Mouse (Mus musculus): ENCODE measurements around the gene Fkbpl. TPM values are rescaled to one million over a fixed set of nuclear protein-coding genes. Genes with fewer than 3 reads are reported as not detected.

The Fkbpl gene
- polyA plus RNA-seq, 1 experiment from 2014 or later, result 17.1 TPM

DNA sequence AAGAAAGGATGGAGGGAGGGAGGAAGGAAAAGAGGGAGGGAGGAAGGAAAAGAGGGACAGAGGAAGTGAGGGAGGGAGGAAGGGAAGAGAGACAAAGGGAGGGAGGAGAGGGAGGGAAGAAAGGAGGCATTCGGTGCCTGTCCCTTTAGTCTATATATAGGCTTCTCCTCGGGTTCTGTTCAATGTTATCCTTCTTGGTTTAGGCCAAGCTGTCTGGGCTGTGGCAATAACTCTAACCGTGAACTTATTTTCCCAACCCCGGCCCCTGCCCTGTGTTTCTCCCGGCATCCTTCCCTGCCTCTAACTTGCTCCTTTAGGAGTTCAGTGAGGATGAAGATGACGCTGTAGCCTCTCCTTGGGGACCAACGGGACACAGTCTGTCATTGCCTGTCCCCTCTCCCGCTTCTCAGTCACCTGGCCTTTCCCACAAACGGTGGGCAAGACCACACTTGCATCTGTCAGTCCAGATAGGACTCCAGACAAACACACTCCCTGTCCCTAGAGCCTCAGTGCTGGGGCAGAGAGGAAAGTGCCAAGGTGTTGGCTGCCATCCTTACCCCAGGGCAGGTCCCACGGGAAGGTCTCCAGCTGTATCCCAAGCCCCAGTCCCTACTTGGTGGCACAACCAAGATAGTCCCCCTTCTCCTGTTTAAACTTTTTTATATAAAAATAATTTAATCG lies 30.1 kb downstream of the Fkbpl start:
- H3K27ac ChIP-seq (replicated peaks), result no peak overlapping the region
- no peak overlapping the region for H3K4me2 ChIP-seq
- no peak for ATAC-seq (ENCODE audit: low read depth)
- no peak overlapping the region for H3K4me3 ChIP-seq
- no peak overlapping the region for H3K9ac ChIP-seq
- WGBS, result 72% methylated on average over 11 of the region's 11 CpGs
- no peaks in the 10 kb centered on the region for H3K36me3 ChIP-seq
- peaks cover 73% of the 10 kb centered on the region for H3K27me3 ChIP-seq
- no peaks in the 10 kb centered on the region for H3K9me3 ChIP-seq
- H3K4me1 ChIP-seq (replicated peaks), result peaks cover 17% of the 10 kb centered on the region

DNA sequence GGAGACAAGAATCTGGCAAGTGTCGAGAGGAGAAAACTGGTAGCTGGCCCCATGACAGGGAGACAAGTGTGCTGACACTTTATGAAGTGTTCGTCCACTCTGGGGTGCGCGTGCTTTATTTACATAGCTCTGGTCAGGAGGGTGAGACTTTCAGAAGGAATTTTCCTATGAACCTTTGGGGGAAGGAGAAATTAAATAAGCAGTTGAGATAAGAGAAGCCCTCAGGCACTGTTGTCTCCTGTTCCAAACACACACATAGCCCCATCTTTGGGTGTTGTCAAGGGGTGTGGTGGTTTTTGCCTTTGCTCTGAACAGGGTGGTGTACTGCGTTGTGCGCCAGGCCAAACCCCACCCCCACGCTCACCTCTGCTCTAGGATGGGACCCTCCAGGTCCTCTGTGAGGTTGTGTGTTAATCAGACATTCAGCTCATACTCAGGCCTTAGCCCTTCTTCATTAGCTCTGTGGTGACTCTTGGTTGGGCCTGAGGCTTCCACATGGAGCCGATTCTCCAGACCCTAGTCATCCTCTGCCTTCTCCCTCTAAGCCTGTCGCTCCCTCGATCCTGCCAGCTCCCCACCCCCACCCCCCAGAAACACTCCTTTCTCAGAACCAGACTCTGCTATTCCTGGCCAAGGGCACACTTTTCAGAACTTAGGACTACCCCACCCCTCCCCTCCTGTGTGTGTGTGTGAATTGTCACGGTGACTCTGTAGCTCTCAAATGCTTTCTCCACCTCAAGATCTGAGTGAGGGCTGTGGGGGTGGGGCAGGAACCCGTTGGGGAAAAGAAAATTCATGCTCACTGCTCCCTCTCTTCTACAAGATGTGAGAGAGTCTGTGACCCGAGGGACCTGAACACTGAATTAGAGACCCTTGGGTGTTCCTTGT lies 30.9 kb downstream of the Fkbpl start:
- peaks cover 17% of the 10 kb centered on the region for H3K4me1 ChIP-seq (replicated peaks)
- H3K4me3 ChIP-seq, result no peak overlapping the region
- peaks cover 71% of the 10 kb centered on the region for H3K27me3 ChIP-seq
- H3K27ac ChIP-seq (replicated peaks), result no peak overlapping the region
- no peak for ATAC-seq (ENCODE audit: low read depth)
- no peaks in the 10 kb centered on the region for H3K9me3 ChIP-seq
- WGBS, result 72% methylated on average over 13 of the region's 13 CpGs
- H3K9ac ChIP-seq, result no peak overlapping the region
- no peak overlapping the region for H3K4me2 ChIP-seq
- no peaks in the 10 kb centered on the region for H3K36me3 ChIP-seq

DNA sequence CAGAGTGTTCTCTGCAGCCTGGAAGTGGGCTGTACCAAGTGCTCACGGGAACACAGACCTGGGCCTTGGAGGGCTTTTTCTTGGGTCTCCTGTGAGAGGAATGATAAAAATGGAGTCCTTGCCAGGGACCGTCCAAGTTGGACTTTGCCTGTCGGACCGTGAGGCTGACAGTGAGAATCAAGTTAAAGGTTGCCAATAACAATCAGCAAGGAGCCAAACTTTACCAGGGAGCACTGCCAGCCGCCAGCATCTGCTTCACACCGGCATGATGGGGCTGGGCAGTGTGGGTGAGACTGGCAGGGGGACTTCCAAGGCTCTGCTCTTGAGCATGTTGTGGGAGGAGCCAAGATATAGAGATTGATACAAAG lies 31.5 kb downstream of the Fkbpl start:
- WGBS, result 80% methylated on average over 6 of the region's 6 CpGs
- H3K4me1 ChIP-seq (replicated peaks), result peaks cover 16% of the 10 kb centered on the region
- no peak for ATAC-seq (ENCODE audit: low read depth)
- H3K27me3 ChIP-seq, result peaks cover 64% of the 10 kb centered on the region
- H3K9ac ChIP-seq, result no peak overlapping the region
- no peak overlapping the region for H3K4me2 ChIP-seq
- no peaks in the 10 kb centered on the region for H3K36me3 ChIP-seq
- no peak overlapping the region for H3K27ac ChIP-seq (replicated peaks)
- no peak overlapping the region for H3K4me3 ChIP-seq
- no peaks in the 10 kb centered on the region for H3K9me3 ChIP-seq

DNA sequence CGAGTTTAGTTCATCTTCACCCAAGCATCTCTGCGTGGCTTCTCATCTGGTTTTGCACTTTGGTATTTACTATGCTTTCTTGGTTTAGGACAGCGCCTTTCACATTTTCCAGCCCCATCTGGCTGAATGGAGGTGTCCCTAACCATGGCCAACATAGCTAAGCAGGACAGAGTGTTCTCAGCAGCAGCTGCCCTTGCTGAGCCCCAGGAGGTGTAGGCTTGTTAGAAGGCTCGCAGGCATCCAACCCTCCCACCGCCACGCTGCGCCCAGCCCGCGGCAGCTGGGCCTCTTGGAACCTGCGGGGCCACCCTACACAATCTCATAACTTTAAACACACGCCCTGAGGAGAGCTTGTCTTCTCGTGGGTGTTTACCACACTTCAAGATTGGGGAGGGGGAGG lies 32.1 kb downstream of the Fkbpl start:
- H3K36me3 ChIP-seq, result no peaks in the 10 kb centered on the region
- 78% methylated on average over 12 of the region's 12 CpGs for WGBS
- no peak overlapping the region for H3K4me2 ChIP-seq
- H3K4me3 ChIP-seq, result no peak overlapping the region
- H3K27ac ChIP-seq (replicated peaks), result no peak overlapping the region
- no peak overlapping the region for H3K9ac ChIP-seq
- H3K9me3 ChIP-seq, result no peaks in the 10 kb centered on the region
- no peak for ATAC-seq (ENCODE audit: low read depth)
- peaks cover 10% of the 10 kb centered on the region for H3K4me1 ChIP-seq (replicated peaks)
- H3K27me3 ChIP-seq, result peaks cover 59% of the 10 kb centered on the region

DNA sequence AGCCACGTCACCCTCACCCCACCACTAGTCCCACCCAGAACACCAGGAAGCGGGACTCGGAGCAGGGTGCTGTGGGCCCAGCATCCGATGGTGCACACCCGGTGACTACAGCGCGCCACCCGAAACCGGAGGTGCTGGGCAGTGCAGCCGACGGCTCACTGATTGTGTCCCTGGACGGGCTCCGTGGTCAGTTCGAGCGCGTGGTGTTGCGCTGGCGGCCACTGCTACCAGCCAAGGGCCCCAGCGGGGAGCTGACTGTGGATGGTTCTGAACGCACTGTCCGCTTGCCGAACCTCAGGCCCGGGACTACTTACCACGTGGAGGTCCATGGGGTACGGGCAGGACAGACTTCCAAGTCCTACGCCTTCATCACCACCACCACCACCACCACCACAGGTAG lies 35.6 kb downstream of the Fkbpl start:
- no peaks in the 10 kb centered on the region for H3K36me3 ChIP-seq
- H3K27me3 ChIP-seq, result peaks cover 25% of the 10 kb centered on the region
- H3K9me3 ChIP-seq, result no peaks in the 10 kb centered on the region
- no peak overlapping the region for H3K27ac ChIP-seq (replicated peaks)
- H3K4me2 ChIP-seq, result no peak overlapping the region
- H3K9ac ChIP-seq, result no peak overlapping the region
- peaks cover 19% of the 10 kb centered on the region; the same call in 1 of the 2 replicates for H3K4me1 ChIP-seq (replicated peaks)
- WGBS, result 85% methylated on average over 26 of the region's 26 CpGs
- H3K4me3 ChIP-seq, result no peak overlapping the region
- no peak for ATAC-seq (ENCODE audit: low read depth)

DNA sequence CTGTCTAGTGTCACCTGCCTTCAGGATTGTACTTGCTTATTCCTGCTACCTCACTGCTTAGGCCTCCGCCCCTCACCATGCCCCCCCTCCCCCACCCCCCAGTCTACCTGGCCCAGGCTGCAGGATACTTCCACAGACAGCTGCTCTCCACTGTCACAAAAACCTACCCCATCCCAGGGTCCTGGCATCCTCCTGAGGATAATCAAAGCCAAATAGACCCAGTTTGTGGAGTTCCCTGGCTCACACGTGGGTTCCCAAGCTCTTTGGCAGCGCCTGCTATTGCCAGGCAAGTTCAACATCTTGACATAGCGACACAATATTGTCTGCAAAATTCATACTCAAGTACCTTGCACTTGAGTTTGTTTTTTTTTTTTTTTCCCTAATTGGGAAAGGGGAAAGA lies 36.1 kb downstream of the Fkbpl start:
- ATAC-seq (ENCODE audit: low read depth), result no peak
- Histone ChIP-seq H3K4me2 (no peak overlapping the region), H3K27me3 (peaks cover 21% of the 10 kb centered on the region), H3K27ac (replicated peaks) (no peak overlapping the region), H3K4me1 (replicated peaks) (peaks cover 19% of the 10 kb centered on the region; the same call in 1 of the 2 replicates), H3K4me3 (no peak overlapping the region), H3K9ac (no peak overlapping the region), H3K36me3 (no peaks in the 10 kb centered on the region), H3K9me3 (no peaks in the 10 kb centered on the region)
- WGBS, result 81% methylated on average over 4 of the region's 4 CpGs

DNA sequence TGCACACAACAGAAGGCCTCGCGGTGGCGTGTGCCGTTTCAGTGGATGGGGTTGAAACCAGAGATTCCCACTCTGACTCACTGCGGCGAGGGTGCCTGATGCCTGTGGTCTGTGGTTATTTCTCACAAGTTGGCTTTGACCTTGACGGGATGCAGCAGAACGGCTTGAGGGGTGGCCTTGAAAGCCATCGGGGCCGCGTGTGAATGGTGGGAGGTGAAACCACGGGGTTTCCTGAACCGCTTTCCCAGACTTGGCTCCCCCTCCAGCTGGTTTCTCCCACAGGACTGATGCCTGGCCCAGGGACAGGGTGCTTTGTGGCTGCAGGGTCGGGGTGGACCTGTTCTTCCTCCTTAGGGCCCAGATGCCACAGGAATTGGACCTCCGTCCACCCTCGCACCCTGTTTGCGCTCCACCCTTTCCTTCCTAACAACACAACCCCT lies 36.6 kb downstream of the Fkbpl start:
- H3K9ac ChIP-seq, result no peak overlapping the region
- 79% methylated on average over 17 of the region's 17 CpGs for WGBS
- H3K4me3 ChIP-seq, result no peak overlapping the region

DNA sequence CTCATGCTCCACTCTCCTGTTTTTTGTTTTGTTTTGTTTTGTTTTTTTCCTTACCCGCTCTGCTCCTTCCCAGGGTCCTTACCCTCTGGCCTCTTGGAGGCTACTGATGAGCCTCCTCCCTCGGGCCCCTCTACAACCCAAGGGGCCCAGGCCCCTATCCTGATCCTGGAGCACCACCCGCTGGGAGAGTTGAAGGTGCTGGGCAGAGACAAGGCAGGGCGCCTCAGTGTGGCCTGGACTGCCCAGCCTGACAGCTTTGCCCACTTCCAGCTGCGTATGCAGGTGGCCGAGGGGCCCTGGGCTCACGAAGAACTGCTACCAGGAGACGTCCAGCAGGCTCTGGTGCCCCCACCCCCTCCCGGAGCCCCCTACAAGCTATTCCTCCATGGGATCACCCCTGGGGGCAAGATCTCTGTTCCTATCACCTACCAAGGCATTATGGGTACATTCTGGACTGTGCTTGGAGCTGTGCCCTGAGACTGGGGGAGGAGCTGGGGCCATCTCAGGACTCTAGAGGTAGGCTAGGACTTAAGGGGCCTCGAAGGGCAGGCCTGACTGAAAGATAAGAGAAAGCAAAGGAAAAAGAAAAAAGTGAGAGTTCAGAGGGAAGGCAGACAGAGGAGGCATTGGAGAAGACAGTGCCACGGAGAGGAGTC lies 37.4 kb downstream of the Fkbpl start:
- 79% methylated on average over 11 of the region's 11 CpGs for WGBS
- H3K9me3 ChIP-seq, result no peaks in the 10 kb centered on the region
- no peak overlapping the region for H3K4me3 ChIP-seq
- H3K4me2 ChIP-seq, result no peak overlapping the region
- peaks cover 19% of the 10 kb centered on the region; the same call in 1 of the 2 replicates for H3K4me1 ChIP-seq (replicated peaks)
- no peak for ATAC-seq (ENCODE audit: low read depth)
- no peak overlapping the region for H3K9ac ChIP-seq
- H3K36me3 ChIP-seq, result no peaks in the 10 kb centered on the region
- peaks cover 15% of the 10 kb centered on the region for H3K27me3 ChIP-seq
- H3K27ac ChIP-seq (replicated peaks), result no peak overlapping the region

More for the DNA sequence above, 36.6 kb downstream of the Fkbpl start:
- peaks cover 19% of the 10 kb centered on the region; the same call in 1 of the 2 replicates for H3K4me1 ChIP-seq (replicated peaks)
- H3K27me3 ChIP-seq, result peaks cover 16% of the 10 kb centered on the region
- no peaks in the 10 kb centered on the region for H3K36me3 ChIP-seq
- ATAC-seq (ENCODE audit: low read depth), result no peak
- no peaks in the 10 kb centered on the region for H3K9me3 ChIP-seq
- H3K4me2 ChIP-seq, result no peak overlapping the region
- no peak overlapping the region for H3K27ac ChIP-seq (replicated peaks)

DNA sequence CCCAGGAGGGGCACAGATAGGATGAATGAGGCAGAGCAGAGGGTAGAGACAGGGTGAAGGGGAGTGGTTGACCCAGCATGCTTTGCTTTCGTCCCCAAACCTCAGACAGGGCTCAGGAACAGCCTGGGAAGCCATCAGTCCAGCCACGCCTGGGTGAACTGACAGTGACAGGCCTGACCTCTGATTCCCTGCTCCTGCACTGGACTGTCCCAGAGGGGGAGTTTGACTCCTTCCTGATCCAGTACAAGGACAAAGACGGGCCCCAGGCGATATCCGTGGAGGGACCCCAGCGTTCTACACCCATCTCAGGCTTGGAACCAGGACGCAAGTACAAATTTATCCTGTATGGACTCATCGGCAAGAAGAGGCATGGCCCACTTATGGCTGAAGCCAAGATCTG lies 38.6 kb downstream of the Fkbpl start:
- H3K27ac ChIP-seq (replicated peaks), result no peak overlapping the region
- WGBS, result 75% methylated on average over 8 of the region's 8 CpGs

DNA sequence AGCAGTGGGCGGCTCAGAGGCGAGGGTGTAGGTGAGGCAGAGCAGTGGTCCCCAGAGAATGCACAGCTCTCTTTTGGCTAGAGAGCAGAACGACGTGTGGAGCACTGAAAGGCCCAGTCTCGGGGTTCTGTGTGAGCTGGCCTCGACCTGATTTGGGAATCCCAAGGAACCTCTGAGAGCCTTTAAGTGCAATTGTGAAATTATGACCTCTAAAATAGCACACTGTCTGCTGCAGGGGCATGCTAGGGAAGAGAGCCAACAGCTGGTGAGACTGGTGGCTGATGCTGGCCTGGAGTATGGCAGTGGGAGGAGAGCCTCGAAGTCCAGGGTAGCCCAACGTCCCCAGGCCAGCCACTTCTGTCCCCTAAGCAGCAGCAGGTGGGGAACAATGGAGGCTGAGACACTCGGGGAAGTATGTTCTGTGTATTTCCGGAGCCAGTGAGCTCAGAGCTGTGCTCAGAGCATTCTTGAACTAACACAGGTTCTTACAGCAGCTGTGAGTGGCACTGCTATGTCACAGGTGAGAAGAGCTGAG lies 39.2 kb downstream of the Fkbpl start:
- WGBS, result 63% methylated on average over 10 of the region's 10 CpGs
- ATAC-seq (ENCODE audit: low read depth), result no peak
- Histone ChIP-seq H3K36me3 (no peaks in the 10 kb centered on the region), H3K27me3 (peaks cover 9% of the 10 kb centered on the region), H3K4me1 (replicated peaks) (peaks cover 19% of the 10 kb centered on the region; the same call in 1 of the 2 replicates), H3K9me3 (no peaks in the 10 kb centered on the region), H3K4me2 (no peak overlapping the region), H3K27ac (replicated peaks) (no peak overlapping the region), H3K9ac (no peak overlapping the region), H3K4me3 (no peak overlapping the region)

More for the DNA sequence above, 38.6 kb downstream of the Fkbpl start:
- no peaks in the 10 kb centered on the region for H3K36me3 ChIP-seq
- no peak for ATAC-seq (ENCODE audit: low read depth)
- peaks cover 19% of the 10 kb centered on the region; the same call in 1 of the 2 replicates for H3K4me1 ChIP-seq (replicated peaks)
- no peak overlapping the region for H3K9ac ChIP-seq
- peaks cover 12% of the 10 kb centered on the region for H3K27me3 ChIP-seq
- H3K9me3 ChIP-seq, result no peaks in the 10 kb centered on the region
- H3K4me3 ChIP-seq, result no peak overlapping the region
- no peak overlapping the region for H3K4me2 ChIP-seq

DNA sequence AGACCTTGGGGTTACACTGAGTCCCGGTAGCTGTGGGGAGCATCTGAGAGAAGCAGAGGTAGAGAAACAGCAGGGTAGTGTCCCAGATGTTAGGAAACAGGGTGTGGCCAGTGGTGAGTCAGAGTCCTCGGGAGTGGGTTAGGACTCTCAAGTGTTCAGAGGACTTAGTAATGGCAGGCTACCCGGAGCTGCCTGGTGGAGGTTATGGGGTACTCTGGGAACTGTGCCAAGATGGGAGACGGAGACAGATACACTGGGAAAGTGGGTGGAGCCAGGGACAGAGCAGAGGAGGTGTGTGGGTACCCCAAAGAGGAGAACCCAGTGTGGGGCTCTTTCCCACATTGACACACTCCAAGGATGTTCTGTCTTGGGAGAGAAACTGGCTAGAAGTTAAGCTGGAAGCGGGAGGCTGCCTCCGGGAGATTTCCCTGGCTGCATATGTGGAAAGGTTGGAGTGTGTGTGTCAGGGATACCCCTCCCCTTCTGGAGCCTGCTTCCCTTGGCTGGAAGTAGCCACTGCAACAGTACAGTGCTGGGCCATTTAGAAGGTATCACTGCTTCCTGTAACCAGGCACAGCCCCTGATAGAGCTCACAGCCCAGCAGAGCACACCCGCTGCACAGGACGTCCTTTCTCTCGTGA lies 39.8 kb downstream of the Fkbpl start:
- ATAC-seq (ENCODE audit: low read depth), result no peak
- no peak overlapping the region for H3K4me3 ChIP-seq
- no peak overlapping the region for H3K27ac ChIP-seq (replicated peaks)
- peaks cover 6% of the 10 kb centered on the region; the same call in 1 of the 2 replicates for H3K27me3 ChIP-seq
- WGBS, result 64% methylated on average over 9 of the region's 9 CpGs
- H3K4me2 ChIP-seq, result no peak overlapping the region
- peaks cover 19% of the 10 kb centered on the region; the same call in 1 of the 2 replicates for H3K4me1 ChIP-seq (replicated peaks)
- no peaks in the 10 kb centered on the region for H3K36me3 ChIP-seq
- no peaks in the 10 kb centered on the region for H3K9me3 ChIP-seq
- no peak overlapping the region for H3K9ac ChIP-seq
